Mouse (Mus musculus) kidney, adult 2 months (tissue): ENCODE data around the gene 5730596B20Rik. TPM values are rescaled to one million over a fixed set of nuclear protein-coding genes. Genes with fewer than 3 reads are reported as not detected.

Experiments
- DNase-seq: peaks from one replicate; pipeline ENCODE4 v3.0.0; 2021
- H3K27ac ChIP-seq: fragments of 200-500 bp; 2 replicates; pipeline ENCODE4 v1.5.1; 2012; ENCODE audit warnings: low read depth, low read length, control low read depth, inconsistent platforms; ENCODE audit not compliant: insufficient read depth
- H3K27me3 ChIP-seq: fragments of 200-500 bp; replicated peaks from 2 replicates; pipeline ENCODE4 v1.6.1; 2012; ENCODE audit warnings: mild to moderate bottlenecking, moderate library complexity, low read length, inconsistent platforms; ENCODE audit not compliant: control insufficient read depth, insufficient read depth
- H3K36me3 ChIP-seq: fragments of 200-500 bp; 2 replicates; pipeline ENCODE4 v1.6.1; 2012; ENCODE audit warnings: mild to moderate bottlenecking, moderate library complexity, low read length, inconsistent platforms; ENCODE audit not compliant: control insufficient read depth, insufficient read depth
- H3K4me1 ChIP-seq: fragments of 200-500 bp; 2 replicates; pipeline ENCODE4 v1.6.1; 2011; ENCODE audit warnings: low read length; ENCODE audit not compliant: control insufficient read depth, insufficient read depth
- H3K4me3 ChIP-seq: fragments of 200-500 bp; 2 replicates; pipeline ENCODE4 v1.5.1; 2011; ENCODE audit warnings: mild to moderate bottlenecking, low read depth, low read length, control low read depth; ENCODE audit not compliant: insufficient read depth
- CTCF ChIP-seq: fragments of 200-500 bp; conservative IDR thresholded peaks from 2 replicates; pipeline ENCODE4 v1.5.1; 2011; ENCODE audit warnings: low read depth, mild to moderate bottlenecking, control low read depth, low read length, moderate library complexity, mixed read lengths; ENCODE audit not compliant: insufficient read depth, insufficient read length
- POLR2A ChIP-seq: fragments of 200-500 bp; IDR thresholded peaks from one replicate; pipeline ENCODE4 v1.6.1; 2011; ENCODE audit warnings: low read depth, low read length, control low read depth
- WGBS: fragments of 180-500 bp; shearing (Covaris S2); methylation state at CpG from one replicate; pipeline ENCODE4 v1.1.7; 2018; 5-methylcytosine and 5-hydroxymethylcytosine counted together
- polyA plus RNA-seq: library from polyadenylated mRNA; depleted of rRNA; stranded (reverse); fragments of >200 nt; gene quantifications from 2 replicates; pipeline ENCODE4 v1.2.3, GENCODE M21; 2012

The 5730596B20Rik gene
- polyA plus RNA-seq, 1 experiment = 0.19 TPM

GRCm38 (mm10) chr6:52219234-52219942 lies 42.1 kb downstream of the 5730596B20Rik start:
- TF ChIP-seq POLR2A (no peak), CTCF (no peak)
- DNase-seq = peak; percentile 63
- Histone ChIP-seq H3K4me3 (peak overlapping the region; percentile 91), H3K27ac (peak overlapping the region; percentile 98), H3K4me1 (0 out of 2 replicates have a peak, but pooled peaks cover 10% of the 10 kb centered on the region), H3K36me3 (no peaks in the 10 kb centered on the region; the same call in 1 of the 2 replicates), H3K27me3 (no peaks in the 10 kb centered on the region)
- WGBS = 36% methylated on average over 9 of the region's 9 CpGs

DNA sequence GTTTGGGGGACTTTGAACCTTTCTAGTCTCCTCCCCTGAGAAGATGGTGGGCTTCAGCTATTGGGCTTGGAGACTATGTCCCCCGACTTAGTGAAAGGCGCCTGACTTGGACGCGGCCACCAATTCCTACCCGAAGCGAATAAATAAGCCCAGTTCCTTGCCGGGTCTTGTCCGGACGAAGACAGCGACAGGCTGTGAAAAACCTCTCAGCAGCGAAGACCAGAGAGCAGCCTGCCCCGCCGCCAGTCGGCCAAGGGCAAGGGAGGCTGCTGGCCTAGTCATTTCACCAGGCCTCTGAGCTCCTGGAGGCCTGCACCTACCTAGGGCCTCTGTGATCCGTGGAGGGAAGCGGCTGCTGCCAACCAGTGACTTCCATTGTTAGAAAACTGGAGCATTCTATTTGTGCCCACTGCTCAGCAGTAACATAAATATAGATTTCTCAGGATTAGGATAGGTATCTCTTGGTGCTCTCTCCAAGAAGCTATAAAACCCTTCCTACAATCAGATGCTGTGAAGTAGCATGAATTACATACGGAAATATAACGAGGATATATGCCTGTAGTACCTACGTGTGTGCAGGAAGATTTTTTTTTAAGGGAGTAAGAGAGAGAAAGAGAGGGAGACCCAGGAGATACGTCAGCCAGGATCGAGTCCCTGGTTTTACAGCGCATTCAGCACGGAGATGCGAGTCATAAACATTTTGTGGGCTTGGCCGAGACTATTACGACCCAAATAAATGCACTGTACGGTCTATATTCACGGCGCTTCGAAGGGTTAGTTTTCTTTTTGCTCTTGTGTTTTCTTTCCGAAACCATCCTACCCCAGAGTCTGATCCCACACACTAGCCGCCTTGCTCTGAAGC lies 42.9 kb downstream of the 5730596B20Rik start:
- H3K4me1 ChIP-seq = 0 out of 2 replicates have a peak, but pooled peaks cover 4% of the 10 kb centered on the region
- DNase-seq = peak; percentile 81
- H3K36me3 ChIP-seq = no peaks in the 10 kb centered on the region; the same call in 1 of the 2 replicates
- H3K27ac ChIP-seq = peak overlapping the region; percentile 98
- TF ChIP-seq POLR2A (no peak), CTCF (no peak)
- WGBS = 26% methylated on average over 32 of the region's 32 CpGs
- H3K4me3 ChIP-seq = peak overlapping the region; percentile 91
- H3K27me3 ChIP-seq = no peaks in the 10 kb centered on the region

DNA sequence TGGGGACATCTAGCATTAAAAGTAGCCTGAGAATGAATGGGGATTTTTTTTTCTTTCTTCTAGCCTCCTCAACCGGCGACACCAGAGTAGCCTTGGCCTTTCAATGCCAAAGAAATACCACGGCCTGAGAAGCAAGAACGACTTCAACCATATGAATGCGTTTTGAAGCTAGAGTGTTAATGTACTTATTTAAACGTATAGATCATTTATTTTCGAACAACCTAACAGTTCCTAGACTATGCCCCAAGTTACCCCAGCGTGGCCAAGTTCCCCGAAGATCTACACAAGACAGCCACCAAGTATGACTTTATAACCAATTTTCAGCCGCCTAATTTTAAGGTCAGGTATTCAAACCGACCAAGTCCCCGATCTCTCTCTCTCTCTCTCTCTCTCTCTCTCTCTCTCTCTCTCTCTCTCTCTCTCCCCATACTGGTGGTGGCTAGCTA lies 43.6 kb downstream of the 5730596B20Rik start:
- 6% methylated on average over 12 of the region's 12 CpGs for WGBS
- TF ChIP-seq POLR2A (no peak), CTCF (no peak)

GRCm38 (mm10) chr6:52221337-52221992 lies 44.2 kb downstream of the 5730596B20Rik start, which contains the start of gene Hoxa7:
Gene Hoxa7, minus strand, starts transcription at chr6:52221854.
- H3K27ac ChIP-seq = peak within 1 kb of the TSS; percentile 98
- under 1% methylated on average over 46 of the region's 46 CpGs for WGBS
- H3K4me1 ChIP-seq = 0 out of 2 replicates have a peak, but pooled peaks cover 4% of the 10 kb centered on the region
- TF ChIP-seq POLR2A (no peak), CTCF (peak; percentile 95)
- peak; percentile 97 for DNase-seq
- H3K36me3 ChIP-seq = no peaks in the 10 kb centered on the region; the same call in 1 of the 2 replicates
- no peaks in the 10 kb centered on the region for H3K27me3 ChIP-seq
- peak within 1 kb of the TSS; percentile 91 for H3K4me3 ChIP-seq

More for the DNA sequence above, 43.6 kb downstream of the 5730596B20Rik start:
- Histone ChIP-seq H3K27ac (peak overlapping the region; percentile 98), H3K27me3 (no peaks in the 10 kb centered on the region), H3K4me1 (0 out of 2 replicates have a peak, but pooled peaks cover 4% of the 10 kb centered on the region), H3K4me3 (peak overlapping the region; percentile 91), H3K36me3 (no peaks in the 10 kb centered on the region; the same call in 1 of the 2 replicates)
- no peak for DNase-seq

GRCm38 (mm10) chr6:52221993-52222685 lies 44.8 kb downstream of the 5730596B20Rik start:
- Histone ChIP-seq H3K4me3 (peak overlapping the region; percentile 30), H3K4me1 (0 out of 2 replicates have a peak, but pooled peaks cover 4% of the 10 kb centered on the region), H3K36me3 (no peaks in the 10 kb centered on the region; the same call in 1 of the 2 replicates), H3K27ac (peak overlapping the region; percentile 91), H3K27me3 (no peaks in the 10 kb centered on the region)
- no peak for TF ChIP-seq CTCF
- TF ChIP-seq POLR2A = no peak
- 10% methylated on average over 21 of the region's 21 CpGs for WGBS
- no peak for DNase-seq

DNA sequence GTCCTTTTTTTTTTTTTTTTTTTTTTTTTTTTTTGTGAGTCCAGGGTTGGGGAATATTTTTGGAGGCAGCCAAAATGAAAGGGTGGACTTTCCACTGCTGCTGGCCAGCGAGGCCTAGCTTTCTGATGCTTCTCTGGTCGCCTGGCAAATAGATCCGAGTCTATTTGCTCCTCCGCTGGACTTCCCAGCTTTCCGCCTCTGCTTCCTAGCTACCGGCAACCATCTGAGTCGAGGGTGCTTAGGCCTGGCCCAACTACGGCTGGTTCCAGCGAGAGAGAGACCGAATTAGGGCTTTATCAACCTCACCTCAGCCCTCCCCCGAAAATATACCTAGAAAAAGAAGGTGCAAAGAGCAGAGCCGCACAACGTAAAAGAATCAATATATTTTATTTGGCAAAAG lies 45.4 kb downstream of the 5730596B20Rik start:
- no peaks in the 10 kb centered on the region; the same call in 1 of the 2 replicates for H3K36me3 ChIP-seq
- 16% methylated on average over 13 of the region's 13 CpGs for WGBS
- DNase-seq = peak; percentile 53
- no peak for TF ChIP-seq POLR2A
- TF ChIP-seq CTCF = no peak
- H3K27ac ChIP-seq = peak overlapping the region; percentile 91
- H3K4me1 ChIP-seq = 0 out of 2 replicates have a peak, but pooled peaks cover 4% of the 10 kb centered on the region
- no peaks in the 10 kb centered on the region for H3K27me3 ChIP-seq
- peak overlapping the region; percentile 30 for H3K4me3 ChIP-seq
